Mouse (Mus musculus): ENCODE data around the gene Col17a1. TPM values are rescaled to one million over a fixed set of nuclear protein-coding genes. Genes with fewer than 3 reads are reported as not detected.

The Col17a1 gene
- total RNA-seq, 2 experiments from 2014 or later, result 0.23 to 0.40 TPM

DNA sequence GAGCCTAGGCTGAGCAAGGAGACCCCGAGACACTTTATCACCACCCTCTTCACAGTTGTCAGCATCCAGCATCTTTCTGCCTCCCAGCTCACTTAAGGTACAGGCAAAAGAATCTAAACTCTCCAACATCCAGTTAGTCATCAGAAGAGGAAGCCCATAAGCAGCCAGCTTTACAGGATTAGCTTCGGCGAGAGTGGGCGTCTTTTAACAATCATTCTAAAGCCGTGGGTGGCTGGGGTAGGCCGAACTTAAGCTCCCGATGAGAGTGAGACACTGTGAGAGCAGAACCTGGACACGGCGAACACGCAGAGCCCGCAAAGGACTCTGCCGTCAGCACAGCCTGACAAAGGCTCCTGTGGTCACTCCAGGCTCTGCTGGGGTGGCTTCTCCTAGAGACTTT, 13.2 kb downstream of the Col17a1 start:
- intact Hi-C loops (cut with DNase I), result no loop called here
- peak; percentile 61 to 67 for DNase-seq (ENCODE audit: low spot score in 2 of 2)

DNA sequence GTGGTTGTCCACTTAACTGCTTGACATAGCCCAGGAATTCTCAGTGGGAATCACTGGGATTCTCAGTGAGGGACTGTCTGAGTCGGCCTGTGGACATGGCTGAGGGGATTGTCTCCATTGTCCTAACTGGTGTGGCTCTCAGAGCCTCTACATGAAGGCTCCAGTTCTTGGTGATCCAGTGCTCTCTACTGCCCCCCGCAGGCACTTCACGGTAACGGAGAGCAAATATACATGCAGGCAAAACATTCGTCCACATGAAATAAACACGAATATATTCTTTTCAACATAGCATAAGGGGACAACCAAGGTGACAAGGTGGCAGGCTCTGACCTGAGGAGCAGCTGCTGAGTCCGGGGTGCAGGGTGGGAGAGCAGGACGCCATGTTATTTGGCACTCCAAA, 17.5 kb downstream of the Col17a1 start:
- intact Hi-C loops (cut with DNase I), result no loop called here
- peak in 1 of 2 experiments; percentile 30 for DNase-seq (ENCODE audit: low spot score in 2 of 2)

DNA sequence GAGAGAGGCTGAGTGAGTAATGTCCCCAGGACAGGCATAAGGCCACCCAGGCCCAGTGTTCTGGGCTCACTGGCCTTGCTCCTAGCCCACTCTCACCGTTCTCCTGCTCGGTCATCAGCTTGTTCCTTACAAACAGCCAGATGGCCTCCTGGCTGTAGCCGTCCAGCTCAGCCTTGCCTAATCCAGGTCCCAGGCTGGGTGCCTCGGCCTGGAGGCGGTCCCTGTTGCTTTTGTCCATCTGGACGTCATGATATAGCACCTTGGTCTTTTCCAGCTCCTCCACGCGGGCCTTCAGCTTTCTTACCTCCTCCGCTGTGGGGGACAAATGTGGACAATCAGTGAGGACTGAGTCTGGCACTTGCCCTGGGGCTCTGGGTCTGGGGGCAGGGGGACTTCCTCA, 23.5 kb downstream of the Col17a1 start:
- intact Hi-C loops (cut with DNase I), result loop anchor here (10.0 kb wide), 1 partner anchor 266 kb away; the partner anchor contains the start of gene Cfap58
- DNase-seq (ENCODE audit: low spot score in 2 of 2), result no peak

DNA sequence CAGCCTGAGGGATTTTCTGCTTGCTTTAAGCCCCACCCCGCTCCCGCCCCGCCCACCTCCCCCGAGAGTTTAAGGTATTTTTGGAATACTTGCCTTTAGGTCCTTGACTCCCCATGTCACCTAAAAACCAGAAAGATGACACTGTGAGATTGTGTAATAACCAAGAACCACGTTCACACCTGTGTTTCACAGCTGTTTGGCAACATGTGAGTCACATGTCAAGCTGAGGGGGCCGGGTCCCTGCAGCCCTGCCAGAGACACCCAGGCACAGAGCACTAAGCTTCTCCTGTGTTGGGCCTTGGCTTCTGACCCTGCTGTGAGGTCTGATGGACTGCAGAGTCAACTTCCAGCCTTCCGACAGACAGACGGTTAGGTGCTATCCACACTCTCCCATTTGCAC, 24.3 kb downstream of the Col17a1 start:
- no peak for DNase-seq (ENCODE audit: low spot score in 2 of 2)
- intact Hi-C loops (cut with DNase I), result loop anchor here (10.0 kb wide), 1 partner anchor 267 kb away; the partner anchor contains the start of gene Cfap58

DNA sequence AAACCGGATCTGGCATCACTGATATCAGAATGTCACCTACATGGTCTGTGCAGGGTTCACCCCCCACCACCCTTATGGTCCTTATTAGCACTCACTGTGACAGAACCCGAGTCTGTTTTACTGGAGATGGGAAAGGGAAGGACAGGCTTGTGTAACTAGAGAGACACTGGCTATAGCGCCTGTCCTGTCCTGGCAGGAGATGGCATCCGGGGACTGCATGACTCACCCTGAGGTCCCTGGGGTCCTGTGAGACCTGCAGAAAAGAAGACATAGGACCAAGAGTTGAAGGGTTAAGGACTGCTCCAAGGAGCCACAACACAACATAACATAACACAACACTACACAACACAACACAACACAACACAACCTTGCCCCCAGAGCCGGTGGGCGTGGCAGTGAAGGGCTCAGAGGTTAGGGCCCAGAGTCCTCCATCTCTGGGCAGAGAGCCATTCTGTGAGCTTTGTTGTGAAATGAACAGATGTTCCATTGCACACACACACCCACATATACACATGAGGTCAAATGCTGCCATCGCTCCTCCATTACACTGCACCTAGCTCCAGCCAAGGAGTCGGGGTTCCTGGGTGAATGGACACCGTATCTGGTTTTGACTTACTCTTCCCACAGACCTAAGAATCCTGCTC, 32.0 kb downstream of the Col17a1 start:
- intact Hi-C loops (cut with DNase I), result loop anchor here (1.0 to 10.0 kb wide), 2 partner anchors 161 to 275 kb away; partner anchors contain the start of gene Cfap58

DNA sequence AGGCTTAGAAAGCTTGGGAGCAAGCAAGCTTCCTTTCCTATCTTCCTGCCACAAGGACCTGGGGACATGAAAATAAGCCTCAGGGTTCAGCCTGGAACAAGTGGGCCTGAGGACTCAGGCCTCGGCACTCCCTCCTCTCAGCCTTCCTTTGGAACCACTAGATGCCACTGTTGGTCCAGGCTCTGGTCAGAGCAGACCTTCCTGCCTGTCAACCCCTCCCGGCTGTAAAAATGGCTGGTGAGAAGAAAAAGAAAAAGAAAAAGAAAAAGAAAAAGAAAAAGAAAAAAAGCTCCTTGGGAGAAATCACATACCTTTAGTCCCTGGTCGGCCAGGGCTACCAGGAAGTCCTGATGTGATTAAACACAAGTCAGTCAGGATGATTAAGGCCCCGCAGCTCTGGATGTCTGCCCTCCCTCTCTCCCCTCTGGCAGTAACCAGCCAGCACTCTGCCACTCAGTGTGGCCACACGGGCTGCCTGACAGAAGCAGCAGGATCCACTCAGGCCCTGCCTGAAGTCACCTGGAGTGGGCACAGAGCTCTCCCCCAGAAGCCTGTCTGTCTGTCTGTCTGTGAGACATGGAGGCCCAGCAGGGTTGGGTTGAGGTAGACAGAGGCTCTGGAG, 32.9 kb downstream of the Col17a1 start:
- intact Hi-C loops (cut with DNase I), result loop anchor here (1.0 kb wide), 1 partner anchor 162 kb away; no protein-coding TSS in a partner anchor
- peak; percentile 69 for DNase-seq (ENCODE audit: low spot score in 2 of 2)

More for the DNA sequence above, 32.0 kb downstream of the Col17a1 start:
- no peak for DNase-seq (ENCODE audit: low spot score in 2 of 2)

DNA sequence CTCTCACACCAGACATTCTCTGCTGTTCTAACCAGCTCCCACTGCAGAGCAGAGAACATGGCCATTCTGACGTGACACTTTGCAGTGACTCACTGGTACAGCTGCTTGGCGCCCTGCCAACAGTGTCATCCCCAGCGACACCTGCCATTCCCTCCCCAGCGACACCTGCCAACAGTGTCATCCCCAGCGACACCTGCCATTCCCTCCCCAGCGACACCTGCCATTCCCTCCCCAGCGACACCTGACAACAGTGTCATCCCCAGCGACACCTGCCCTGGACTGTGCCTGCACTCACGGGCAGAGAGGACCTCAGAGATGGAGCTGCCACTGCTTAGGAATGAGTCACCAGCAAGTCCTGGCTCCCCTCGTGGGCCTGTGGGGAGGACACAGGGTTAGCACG, 37.0 kb downstream of the Col17a1 start:
- DNase-seq (ENCODE audit: low spot score in 2 of 2), result peak in 1 of 2 experiments; percentile 20
- intact Hi-C loops (cut with DNase I), result no loop called here

DNA sequence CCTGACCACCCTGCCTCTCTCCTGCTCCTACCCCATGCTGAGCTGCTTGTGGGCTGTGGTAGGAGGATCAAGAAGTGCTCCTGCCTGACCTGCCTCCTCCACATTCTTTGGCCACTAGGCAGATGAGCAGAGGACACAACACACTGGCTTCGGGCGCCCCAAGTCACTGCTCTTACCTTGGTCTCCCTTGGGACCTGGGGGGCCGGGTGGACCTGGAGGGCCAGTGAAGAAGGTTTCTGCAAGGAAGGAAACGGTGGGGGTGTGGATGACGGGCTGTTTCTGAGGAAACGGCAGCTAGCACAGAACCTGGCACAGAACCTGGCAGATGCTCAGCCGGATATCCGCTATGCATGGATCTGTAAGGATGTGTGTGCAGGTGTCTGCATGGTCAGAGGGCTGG, 38.7 kb downstream of the Col17a1 start:
- DNase-seq (ENCODE audit: low spot score in 2 of 2), result no peak
- intact Hi-C loops (cut with DNase I), result no loop called here

DNA sequence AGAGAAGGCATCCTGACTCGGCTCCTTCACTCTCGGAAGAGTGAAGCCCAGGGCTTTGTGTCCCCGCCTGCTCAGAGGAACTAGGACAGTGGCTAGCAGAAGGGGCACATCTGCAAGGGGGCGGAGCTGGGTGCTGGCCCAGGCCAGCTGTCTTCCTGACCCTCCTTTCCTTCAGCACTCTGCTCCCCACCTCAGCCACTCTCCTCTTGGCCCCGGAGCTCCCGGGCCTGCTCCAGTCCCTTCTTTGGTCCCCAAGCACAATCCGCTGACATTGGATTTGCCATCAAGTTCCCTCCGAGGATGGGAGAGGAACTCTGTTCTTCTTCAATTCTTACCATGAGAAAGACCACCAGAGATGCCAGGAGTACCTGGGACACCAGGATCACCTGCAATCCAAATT, 39.6 kb downstream of the Col17a1 start:
- no peak for DNase-seq (ENCODE audit: low spot score in 2 of 2)
- intact Hi-C loops (cut with DNase I), result no loop called here

DNA sequence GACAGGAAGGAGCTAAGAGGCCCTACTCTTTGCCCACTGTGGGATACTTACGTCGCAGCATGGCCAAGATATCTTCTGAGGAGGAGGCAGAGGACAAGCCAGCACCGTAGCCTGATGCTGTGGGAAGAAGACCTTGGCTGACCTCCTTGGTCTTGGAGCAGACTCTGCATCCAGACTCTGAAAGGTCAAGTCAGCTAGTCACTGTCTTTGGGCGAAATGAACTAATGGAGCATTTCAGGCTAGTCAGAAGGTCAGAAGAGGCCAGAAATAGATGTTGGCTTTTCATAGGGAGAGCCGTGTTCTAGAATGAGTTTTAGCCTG, 40.8 kb downstream of the Col17a1 start:
- DNase-seq (ENCODE audit: low spot score in 2 of 2), result no peak
- intact Hi-C loops (cut with DNase I), result no loop called here

DNA sequence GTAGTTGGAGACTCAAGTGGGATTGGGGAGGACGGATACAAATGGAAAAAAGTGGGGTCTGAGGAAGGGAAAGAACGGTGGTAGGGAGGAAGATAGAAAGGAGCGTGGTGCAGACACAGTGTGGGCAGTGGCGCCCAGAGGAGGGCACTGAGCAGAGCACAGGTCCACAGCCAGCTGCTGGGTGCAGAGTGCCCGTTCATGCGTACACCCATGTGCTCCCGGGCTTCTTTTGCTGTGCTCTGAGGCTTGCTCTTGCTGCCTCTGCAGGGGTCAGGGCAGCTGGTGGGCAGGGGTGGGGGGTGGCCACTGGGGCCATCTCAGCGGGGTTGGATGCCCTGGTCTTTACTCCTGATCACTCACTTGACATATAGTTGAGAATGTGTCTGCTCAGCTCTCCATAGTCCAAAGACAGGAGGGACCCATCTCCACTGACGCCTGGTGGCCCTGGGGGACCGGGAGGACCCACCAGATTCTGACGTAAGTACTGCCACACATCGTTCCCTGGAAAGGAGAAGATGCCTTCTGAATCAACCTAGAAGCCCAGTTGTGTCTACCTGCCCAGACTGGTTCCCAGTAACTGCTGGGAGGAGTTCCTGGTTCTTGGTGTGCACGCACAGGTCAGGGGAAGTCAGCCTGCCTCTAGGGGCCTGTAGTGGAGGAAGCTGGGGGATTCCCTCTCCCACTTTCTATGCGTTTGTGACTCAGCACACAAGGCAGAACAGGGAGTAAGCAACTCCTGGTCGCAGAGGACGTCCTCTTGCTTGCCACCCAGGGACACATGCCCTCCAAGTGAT, 41.3 kb downstream of the Col17a1 start:
- no peak for DNase-seq (ENCODE audit: low spot score in 2 of 2)
- intact Hi-C loops (cut with DNase I), result no loop called here

DNA sequence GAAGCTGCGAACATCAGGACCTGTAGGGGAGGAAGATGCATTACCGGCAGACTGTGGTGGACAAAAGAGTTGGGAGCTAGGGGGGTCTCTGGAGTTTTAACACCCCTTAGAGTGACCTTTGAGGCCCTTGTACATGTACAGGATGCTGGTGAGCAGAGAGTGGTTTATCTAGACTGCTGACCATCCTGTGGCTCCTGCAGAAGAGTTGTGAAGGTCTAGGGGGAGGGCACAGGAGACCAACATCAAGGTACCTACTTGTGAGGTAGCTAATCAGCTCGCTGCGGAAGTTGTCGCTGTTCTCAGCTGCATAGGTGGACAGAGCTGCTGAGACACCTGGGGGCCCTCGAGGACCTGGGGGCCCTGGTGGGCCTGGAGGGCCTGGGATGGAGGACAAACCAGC, 42.8 kb downstream of the Col17a1 start:
- intact Hi-C loops (cut with DNase I), result no loop called here
- no peak for DNase-seq (ENCODE audit: low spot score in 2 of 2)

DNA sequence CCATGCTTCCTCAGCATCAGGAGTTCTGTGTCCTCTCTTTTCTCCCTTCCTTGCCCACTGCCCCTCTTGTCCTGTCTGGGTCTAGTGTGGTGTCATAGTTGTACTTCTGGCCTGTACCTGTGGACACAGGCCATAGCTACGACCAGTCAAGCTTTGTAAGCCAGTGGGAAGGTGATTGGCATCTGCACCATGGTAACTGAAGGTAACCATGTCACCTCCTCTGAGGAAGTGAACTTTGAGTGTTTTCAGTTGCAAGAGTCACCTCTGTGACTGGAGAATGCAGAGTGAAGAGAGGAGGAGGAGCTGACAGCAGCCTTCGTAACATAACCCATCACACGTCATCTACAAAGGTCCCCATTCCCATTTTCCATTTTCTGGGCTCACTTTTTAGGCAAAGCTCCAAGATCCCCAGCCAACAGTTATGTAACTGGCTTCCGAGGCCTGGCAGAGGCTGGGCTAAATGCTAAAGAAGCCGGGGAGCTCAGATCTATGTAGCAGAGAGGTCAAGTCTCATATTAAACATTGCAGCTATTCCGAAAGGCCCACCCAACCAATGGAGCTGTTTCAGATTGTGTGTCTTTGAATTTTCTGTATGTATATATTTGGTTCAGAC, 45.3 kb downstream of the Col17a1 start:
- intact Hi-C loops (cut with DNase I), result no loop called here
- DNase-seq (ENCODE audit: low spot score in 2 of 2), result no peak

DNA sequence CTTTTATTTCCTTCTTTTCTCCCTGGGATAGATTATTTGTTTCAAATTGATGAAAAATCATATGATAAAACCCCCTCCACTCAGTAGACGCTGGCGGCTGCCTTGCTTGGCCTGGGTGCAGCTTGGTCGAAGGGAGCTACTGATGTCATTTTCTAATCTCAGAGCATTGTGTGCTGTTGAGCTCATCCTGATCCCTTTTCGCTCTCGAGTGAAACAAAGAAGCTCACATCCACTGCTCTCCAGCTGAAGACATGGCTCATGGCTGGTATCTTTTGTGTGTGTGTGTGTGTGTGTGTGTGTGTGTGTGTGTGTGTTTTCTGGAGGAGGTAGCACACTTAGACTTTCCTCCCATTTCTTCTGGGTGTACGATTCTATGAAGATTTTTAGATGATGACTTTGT, 46.3 kb downstream of the Col17a1 start:
- peak in 1 of 2 experiments; percentile 20 for DNase-seq (ENCODE audit: low spot score in 2 of 2)
- intact Hi-C loops (cut with DNase I), result no loop called here

DNA sequence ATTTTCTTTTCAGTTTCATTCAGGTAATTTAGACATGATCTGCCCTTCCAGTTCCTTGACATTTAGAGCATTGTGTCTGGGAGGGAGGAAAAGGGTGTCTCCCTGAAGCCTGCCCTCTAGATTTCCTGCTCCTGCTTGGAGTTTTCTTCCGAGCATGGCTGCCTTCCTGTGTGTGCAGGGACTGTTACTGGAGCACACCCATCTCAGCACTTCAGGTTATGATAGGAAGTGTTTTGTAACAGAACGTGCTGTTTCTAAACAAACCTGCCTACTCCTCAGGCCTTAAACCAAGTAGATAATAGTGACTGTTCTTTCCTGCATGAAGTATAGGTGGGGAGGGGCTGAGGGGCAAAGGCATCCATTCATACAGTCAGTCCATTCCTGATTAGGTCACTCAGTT, 48.0 kb downstream of the Col17a1 start:
- intact Hi-C loops (cut with DNase I), result no loop called here
- no peak for DNase-seq (ENCODE audit: low spot score in 2 of 2)

DNA sequence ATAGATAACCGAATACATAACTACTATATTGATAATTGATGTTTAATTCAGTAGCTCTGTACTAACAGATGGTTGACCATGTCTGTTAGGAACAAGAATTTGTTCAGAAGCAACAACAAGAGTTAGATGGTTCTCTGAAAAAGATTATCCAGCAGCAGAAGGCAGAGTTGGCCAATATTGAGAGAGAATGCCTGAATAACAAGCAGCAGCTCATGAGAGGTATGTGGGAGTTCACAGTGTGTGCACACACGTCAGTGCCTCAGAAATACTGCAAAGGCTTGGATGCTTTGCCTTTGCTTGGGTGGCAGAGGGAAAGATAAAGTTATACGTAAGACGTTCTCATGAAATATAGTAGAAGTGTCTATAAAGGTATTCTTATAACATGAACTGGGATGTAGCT, 56.5 kb downstream of the Col17a1 start:
- intact Hi-C loops (cut with DNase I), result no loop called here
- DNase-seq (ENCODE audit: low spot score in 2 of 2), result no peak

DNA sequence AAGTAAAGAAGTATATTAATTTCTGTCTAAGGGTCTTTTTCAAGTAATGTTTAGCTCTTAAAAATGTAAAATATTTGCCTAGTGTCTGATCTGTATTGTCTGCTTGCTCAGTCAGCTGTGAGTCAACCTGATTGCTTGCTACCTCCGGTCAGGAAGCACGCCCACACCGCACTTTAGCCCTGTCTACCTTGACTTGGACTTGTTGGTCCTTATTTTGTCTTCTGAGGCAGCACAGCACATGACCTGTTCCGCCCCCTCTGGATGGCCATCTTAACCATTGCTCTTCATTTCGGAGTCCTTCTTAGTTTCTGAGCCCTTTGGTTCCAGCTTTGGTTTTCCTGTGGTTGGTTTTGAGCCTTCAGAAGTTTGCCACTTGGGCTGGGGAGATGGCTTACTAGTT, 60.1 kb downstream of the Col17a1 start:
- DNase-seq (ENCODE audit: low spot score in 2 of 2), result no peak
- intact Hi-C loops (cut with DNase I), result no loop called here

DNA sequence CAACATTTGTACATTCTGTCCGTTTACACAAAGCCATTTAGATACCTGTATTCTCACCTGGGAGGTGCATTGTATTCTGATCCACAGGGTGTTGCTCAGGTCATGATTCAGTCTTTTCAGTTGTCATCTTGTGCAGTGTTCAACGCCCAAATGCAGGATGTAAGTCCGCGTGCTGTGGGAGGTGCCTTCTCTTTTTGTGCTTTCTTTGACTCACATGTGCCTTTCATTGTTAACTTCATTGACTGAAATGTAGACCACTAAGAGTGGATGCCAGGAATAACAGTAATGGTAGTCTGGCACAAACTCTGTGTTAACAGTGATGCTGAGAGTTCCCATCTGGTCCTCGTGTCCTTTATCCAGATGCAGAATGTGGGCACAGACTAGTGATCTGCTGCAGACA, 61.5 kb downstream of the Col17a1 start:
- no peak for DNase-seq (ENCODE audit: low spot score in 2 of 2)
- intact Hi-C loops (cut with DNase I), result no loop called here

DNA sequence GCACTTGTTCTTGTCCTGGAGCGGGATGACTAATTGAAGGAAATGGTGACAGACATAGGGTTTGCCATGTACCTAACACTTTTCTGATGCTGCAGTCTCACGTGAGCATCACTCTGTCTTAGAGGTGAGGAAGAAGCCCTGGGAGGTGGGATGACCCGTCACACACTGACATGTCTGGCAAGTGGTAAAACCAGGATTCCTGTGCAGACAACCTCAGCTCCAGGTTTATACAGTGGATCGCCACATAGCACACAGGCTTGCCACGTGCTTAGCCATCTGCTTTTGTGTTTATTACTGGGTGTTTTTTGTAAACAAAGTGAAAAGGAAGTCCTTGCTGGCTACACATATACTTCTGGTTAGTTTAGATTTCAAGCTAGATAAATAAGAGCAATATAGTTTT, 62.8 kb downstream of the Col17a1 start:
- intact Hi-C loops (cut with DNase I), result no loop called here
- no peak for DNase-seq (ENCODE audit: low spot score in 2 of 2)

DNA sequence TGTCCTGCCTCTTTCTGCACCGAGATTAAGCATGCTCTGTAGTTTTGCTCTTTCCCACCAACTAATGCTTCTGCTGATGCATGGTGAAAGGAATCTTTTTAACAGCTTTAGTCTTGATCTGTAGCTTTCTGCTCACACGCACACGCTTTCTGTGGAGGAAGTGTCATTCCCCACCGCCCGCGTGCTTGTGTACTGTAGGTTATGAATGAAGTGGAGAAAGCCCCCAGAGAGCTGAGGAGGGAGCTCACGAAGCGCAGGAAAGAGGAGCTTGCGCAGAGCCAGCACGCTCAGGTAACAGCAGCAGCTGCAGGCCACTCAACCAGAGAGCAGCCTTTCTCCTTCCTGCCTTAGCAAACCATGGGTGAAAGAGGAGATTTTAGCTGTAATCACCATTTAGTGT, 64.4 kb downstream of the Col17a1 start:
- DNase-seq (ENCODE audit: low spot score in 2 of 2), result peak in 1 of 2 experiments; percentile 32
- intact Hi-C loops (cut with DNase I), result no loop called here

Measured in left cerebral cortex, postnatal 14 days (tissue).